Mouse (Mus musculus) heart, embryonic 12.5 days (tissue): ENCODE measurements around the gene Csnk1g2. TPM values are rescaled to one million over a fixed set of nuclear protein-coding genes. Genes with fewer than 3 reads are reported as not detected.

Source experiments
- ATAC-seq: fragments of 200-750 bp; cut with Nextera tagmentation; 2 replicates; pipeline ENCODE4 v1.8.0; 2017; ENCODE audit warnings: moderate TSS enrichment, moderate library complexity; ENCODE audit not compliant: insufficient number of reproducible peaks, low FRiP score
- H3K27ac ChIP-seq: fragments of 300-500 bp; sonication (generic); 2 replicates; pipeline ENCODE4 v1.5.1; 2016; ENCODE audit warnings: mild to moderate bottlenecking, moderate library complexity; ENCODE audit not compliant: poor library complexity, severe bottlenecking
- H3K27me3 ChIP-seq: fragments of 300-500 bp; sonication (generic); replicated peaks from 2 replicates; pipeline ENCODE4 v1.6.1; 2016; ENCODE audit warnings: mild to moderate bottlenecking, moderate library complexity
- H3K36me3 ChIP-seq: fragments of 300-500 bp; sonication (generic); 2 replicates; pipeline ENCODE4 v1.6.1; 2016; ENCODE audit warnings: mild to moderate bottlenecking, moderate library complexity
- H3K4me1 ChIP-seq: fragments of 300-500 bp; sonication (generic); replicated peaks from 2 replicates; pipeline ENCODE4 v1.6.1; 2016; ENCODE audit warnings: mild to moderate bottlenecking
- H3K4me2 ChIP-seq: fragments of 300-500 bp; sonication (generic); 2 replicates; pipeline ENCODE4 v1.6.1; 2016; ENCODE audit warnings: mild to moderate bottlenecking, moderate library complexity
- H3K4me3 ChIP-seq: fragments of 300-500 bp; sonication (generic); 2 replicates; pipeline ENCODE4 v1.5.1; 2016; ENCODE audit warnings: mild to moderate bottlenecking
- H3K9ac ChIP-seq: fragments of 300-500 bp; sonication (generic); 2 replicates; pipeline ENCODE4 v1.6.1; 2016; ENCODE audit warnings: mild to moderate bottlenecking, moderate library complexity
- H3K9me3 ChIP-seq: fragments of 300-500 bp; sonication (generic); replicated peaks from 2 replicates; pipeline ENCODE4 v1.6.1; 2016; ENCODE audit warnings: mild to moderate bottlenecking, moderate library complexity
- WGBS: fragments of 180-500 bp; shearing (Covaris S2); methylation state at CpG from one replicate; pipeline ENCODE4 v1.1.7; 2016; 5-methylcytosine and 5-hydroxymethylcytosine counted together
- polyA plus RNA-seq: library from polyadenylated mRNA; unstranded; fragments of >200 nt; fragmentation: Nextera tagmentation; extraction: Ambion mirVana; gene quantifications from 2 replicates; pipeline ENCODE4 v1.2.1, GENCODE M21; 2016

The Csnk1g2 gene
- polyA plus RNA-seq, 1 experiment from 2014 or later, result 131 TPM

- H3K36me3 ChIP-seq, result peaks cover 19% of the 10 kb centered on the region
- H3K9ac ChIP-seq, result peak overlapping the region; percentile 95
- no peaks in the 10 kb centered on the region for H3K9me3 ChIP-seq
- peak overlapping the region; percentile 84 for H3K4me2 ChIP-seq
- peak overlapping the region; percentile 83 for H3K4me3 ChIP-seq
- peak; percentile 90 for ATAC-seq
- under 1% methylated on average over 73 of the region's 78 CpGs for WGBS
- peaks cover 72% of the 10 kb centered on the region for H3K4me1 ChIP-seq
- no peaks in the 10 kb centered on the region for H3K27me3 ChIP-seq
- peak overlapping the region; percentile 99 for H3K27ac ChIP-seq
These were observed 53.7 kb downstream of the Csnk1g2 start for GRCm38 (mm10) chr10:80676198-80676928.

DNA sequence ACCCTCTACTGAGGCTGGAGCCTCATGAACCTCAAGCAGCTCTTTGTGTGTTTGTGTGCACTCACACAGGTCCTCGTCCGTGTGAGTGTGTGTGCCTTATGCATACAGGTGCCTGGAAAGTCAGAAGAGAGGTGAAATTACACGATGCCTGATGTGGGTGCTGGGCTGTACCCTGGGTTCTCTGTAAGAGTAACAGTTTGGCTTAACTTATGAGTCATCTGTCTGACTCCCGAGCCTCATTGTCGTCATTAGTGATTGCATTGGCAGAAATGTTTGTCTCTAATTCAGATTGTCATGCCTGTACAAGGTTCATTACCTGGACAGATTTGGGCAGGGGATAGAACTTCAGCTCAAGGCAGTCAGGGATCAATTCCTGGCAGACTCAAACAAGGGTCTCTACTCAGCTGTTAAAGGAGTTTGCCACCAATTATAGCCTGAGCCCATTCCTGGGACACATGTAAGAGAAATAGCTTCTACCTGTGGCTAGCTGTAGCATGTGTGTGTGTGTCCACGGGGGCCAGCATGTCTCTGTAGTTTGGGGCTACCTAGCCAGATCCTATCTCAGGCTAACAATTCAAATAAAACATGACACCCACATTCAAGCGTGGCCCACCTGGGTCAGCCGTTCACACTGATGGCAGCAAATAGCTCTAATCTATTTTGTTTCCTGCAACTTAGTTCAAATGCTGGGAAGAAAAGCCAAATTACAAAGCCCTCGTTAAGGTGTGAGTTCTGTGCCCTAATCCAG lies 54.7 kb downstream of the Csnk1g2 start:
- Histone ChIP-seq H3K9ac (peak overlapping the region; percentile 85), H3K36me3 (peaks cover 11% of the 10 kb centered on the region), H3K27ac (peak overlapping the region; percentile 99), H3K4me3 (peak overlapping the region; percentile 83), H3K4me2 (peak overlapping the region; percentile 84), H3K9me3 (no peaks in the 10 kb centered on the region), H3K27me3 (no peaks in the 10 kb centered on the region), H3K4me1 (peaks cover 62% of the 10 kb centered on the region)
- WGBS, result 30% methylated on average over 9 of the region's 9 CpGs
- ATAC-seq, result no peak

GRCm38 (mm10) chr10:80677942-80678436 lies 55.4 kb downstream of the Csnk1g2 start, which contains the start of gene Mknk2:
Gene Mknk2 (minus strand): TSS chr10:80678112.
- peak within 1 kb of the TSS; percentile 99 for H3K27ac ChIP-seq
- peaks cover 55% of the 10 kb centered on the region for H3K4me1 ChIP-seq
- WGBS, result 6% methylated on average over 8 of the region's 8 CpGs
- ATAC-seq, result peak; percentile 57
- peak within 1 kb of the TSS; percentile 84 for H3K4me2 ChIP-seq
- peak within 1 kb of the TSS; percentile 83 for H3K4me3 ChIP-seq
- peaks cover 4% of the 10 kb centered on the region for H3K36me3 ChIP-seq
- no peaks in the 10 kb centered on the region for H3K9me3 ChIP-seq
- peak within 1 kb of the TSS; percentile 85 for H3K9ac ChIP-seq
- H3K27me3 ChIP-seq, result no peaks in the 10 kb centered on the region

DNA sequence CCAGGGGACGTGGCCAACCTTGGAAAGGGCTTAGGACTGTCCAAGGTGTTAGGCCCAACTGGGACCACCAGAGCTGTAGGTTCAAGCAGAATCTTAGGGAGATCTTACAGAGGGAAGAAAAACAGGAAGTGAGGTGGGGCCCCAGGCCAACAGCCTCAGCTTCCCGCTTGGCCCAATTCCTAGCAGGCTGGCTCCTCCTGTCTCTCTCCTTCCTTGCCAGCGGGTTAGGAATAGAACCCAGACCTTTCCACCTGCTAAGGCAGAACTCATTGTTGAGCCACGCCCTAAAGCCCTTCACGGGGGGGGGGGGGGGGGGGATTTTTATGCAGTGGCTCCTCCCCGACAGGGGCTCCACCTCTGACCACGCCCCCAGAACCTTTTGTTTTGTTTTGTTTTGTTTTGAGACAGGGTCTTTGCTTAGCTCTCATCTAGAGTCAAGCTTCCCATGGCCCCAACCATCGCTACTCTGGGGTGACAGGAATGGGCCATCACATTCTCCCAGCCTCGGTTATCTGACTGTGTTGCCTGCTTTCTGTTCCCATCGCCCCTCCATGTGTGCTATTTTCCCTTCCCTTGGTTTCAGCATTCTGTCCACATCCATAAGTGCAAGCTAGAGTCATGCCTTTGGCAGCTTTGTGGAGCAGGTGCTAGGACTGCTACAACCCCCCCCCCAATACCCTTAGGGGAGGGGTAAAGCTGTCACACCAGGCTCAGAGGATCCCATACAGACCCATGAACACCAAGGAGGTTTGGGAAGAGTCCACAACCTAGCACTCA lies 56.2 kb downstream of the Csnk1g2 start:
- Histone ChIP-seq H3K9me3 (no peaks in the 10 kb centered on the region), H3K9ac (peak overlapping the region; percentile 85), H3K27me3 (no peaks in the 10 kb centered on the region), H3K4me3 (peak overlapping the region; percentile 83; the same call in 1 of the 2 replicates), H3K36me3 (peaks cover 5% of the 10 kb centered on the region; the same call in 1 of the 2 replicates), H3K4me2 (peak overlapping the region; percentile 84), H3K4me1 (peaks cover 47% of the 10 kb centered on the region), H3K27ac (peak overlapping the region; percentile 99)
- 47% methylated on average over 10 of the region's 10 CpGs for WGBS
- ATAC-seq, result 0 out of 2 replicates have a peak, but pooled peaks have one; percentile 6

GRCm38 (mm10) chr10:80679556-80680259 lies 57.1 kb downstream of the Csnk1g2 start:
- H3K9me3 ChIP-seq, result no peaks in the 10 kb centered on the region
- 47% methylated on average over 9 of the region's 9 CpGs for WGBS
- H3K9ac ChIP-seq, result 0 out of 2 replicates have a peak overlapping the region, but pooled peaks have one; percentile 85
- peaks cover 11% of the 10 kb centered on the region; the same call in 1 of the 2 replicates for H3K36me3 ChIP-seq
- no peak for ATAC-seq
- H3K4me1 ChIP-seq, result peaks cover 38% of the 10 kb centered on the region
- no peak overlapping the region for H3K4me2 ChIP-seq
- peak overlapping the region; percentile 99 for H3K27ac ChIP-seq
- H3K27me3 ChIP-seq, result no peaks in the 10 kb centered on the region
- H3K4me3 ChIP-seq, result no peak overlapping the region

DNA sequence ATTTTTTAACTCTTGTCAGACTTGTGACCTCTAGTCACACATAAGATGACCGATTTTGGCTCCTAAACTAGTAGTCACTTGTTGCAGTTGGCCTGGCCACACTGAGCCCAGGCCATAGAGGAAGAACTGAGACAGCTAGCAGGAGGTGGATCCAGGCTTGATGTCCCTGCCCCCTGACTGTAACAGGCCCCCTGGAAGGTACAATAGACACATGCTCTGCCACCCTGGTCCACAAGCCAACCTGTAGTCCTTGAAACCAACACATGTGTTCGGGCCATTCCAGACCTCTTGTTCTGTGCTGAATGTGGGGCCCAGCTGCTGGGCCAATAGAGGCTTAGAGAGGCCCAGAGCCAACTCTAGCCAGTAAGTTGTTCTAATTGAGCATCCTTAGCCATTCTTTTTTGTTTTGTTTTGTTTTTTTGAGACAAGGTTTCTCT lies 57.6 kb downstream of the Csnk1g2 start:
- no peak for ATAC-seq
- 75% methylated on average over 2 of the region's 2 CpGs for WGBS
- peaks cover 16% of the 10 kb centered on the region for H3K36me3 ChIP-seq
- no peaks in the 10 kb centered on the region for H3K9me3 ChIP-seq
- H3K4me1 ChIP-seq, result peaks cover 34% of the 10 kb centered on the region
- no peak overlapping the region for H3K4me3 ChIP-seq
- no peak overlapping the region for H3K4me2 ChIP-seq
- no peak overlapping the region for H3K9ac ChIP-seq
- peak overlapping the region; percentile 99; the same call in 1 of the 2 replicates for H3K27ac ChIP-seq
- H3K27me3 ChIP-seq, result no peaks in the 10 kb centered on the region

DNA sequence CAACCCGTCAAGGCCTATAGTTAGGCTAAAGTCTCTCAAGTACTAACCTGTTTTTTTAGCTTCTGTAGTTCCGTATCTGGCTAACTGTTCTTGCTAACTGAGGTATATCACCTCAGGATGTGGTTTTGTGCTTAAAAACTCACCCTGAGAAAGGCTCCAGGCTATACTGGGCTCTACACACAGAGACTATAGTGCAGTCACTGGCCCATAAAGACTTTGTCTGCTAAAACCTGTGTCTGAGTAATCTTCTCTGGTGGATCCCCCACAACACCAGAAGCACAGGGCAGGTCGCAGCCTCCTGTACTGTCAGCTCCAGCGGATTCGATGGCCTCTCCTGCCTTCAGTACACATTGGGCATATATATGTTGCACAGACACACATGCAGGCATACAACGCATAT lies 59.4 kb downstream of the Csnk1g2 start:
- H3K27me3 ChIP-seq, result no peaks in the 10 kb centered on the region
- H3K36me3 ChIP-seq, result peaks cover 34% of the 10 kb centered on the region
- H3K9ac ChIP-seq, result no peak overlapping the region
- no peak overlapping the region for H3K27ac ChIP-seq
- no peak overlapping the region for H3K4me3 ChIP-seq
- H3K4me2 ChIP-seq, result no peak overlapping the region
- WGBS, result 93% methylated on average over 6 of the region's 6 CpGs
- H3K4me1 ChIP-seq, result peaks cover 33% of the 10 kb centered on the region
- H3K9me3 ChIP-seq, result no peaks in the 10 kb centered on the region
- no peak for ATAC-seq

GRCm38 (mm10) chr10:80683647-80684046 lies 61.0 kb downstream of the Csnk1g2 start:
- Histone ChIP-seq H3K4me3 (no peak overlapping the region), H3K4me2 (no peak overlapping the region), H3K27me3 (no peaks in the 10 kb centered on the region), H3K9me3 (no peaks in the 10 kb centered on the region), H3K9ac (no peak overlapping the region), H3K36me3 (peaks cover 42% of the 10 kb centered on the region), H3K27ac (no peak overlapping the region), H3K4me1 (peaks cover 16% of the 10 kb centered on the region)
- WGBS, result 92% methylated on average over 1 of the region's 1 CpGs
- ATAC-seq, result no peak

DNA sequence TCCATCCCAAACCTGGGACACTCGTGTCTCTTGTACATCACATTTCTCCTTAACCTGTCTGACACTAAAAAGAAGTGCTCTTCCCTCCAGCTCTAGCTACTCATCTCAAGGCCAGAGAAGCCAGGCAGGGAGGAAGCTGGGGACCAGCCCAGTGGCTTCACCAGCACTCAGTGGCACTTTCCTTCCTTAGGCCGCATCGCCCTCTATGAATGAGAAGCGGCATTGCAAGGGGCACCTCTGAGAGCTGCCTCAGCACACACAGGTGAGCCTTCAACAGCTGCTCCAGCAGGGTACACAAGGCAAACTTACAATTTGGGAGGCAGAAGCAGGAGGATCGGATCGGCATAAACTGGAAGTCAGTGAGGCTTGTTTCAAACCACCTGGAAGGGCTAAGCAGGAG lies 61.6 kb downstream of the Csnk1g2 start:
- Histone ChIP-seq H3K4me2 (no peak overlapping the region), H3K9me3 (no peaks in the 10 kb centered on the region), H3K9ac (no peak overlapping the region), H3K36me3 (peaks cover 43% of the 10 kb centered on the region), H3K27me3 (no peaks in the 10 kb centered on the region), H3K4me1 (peaks cover 11% of the 10 kb centered on the region), H3K27ac (no peak overlapping the region), H3K4me3 (no peak overlapping the region)
- no peak; the same call in 1 of the 2 replicates for ATAC-seq
- WGBS, result 57% methylated on average over 6 of the region's 6 CpGs

DNA sequence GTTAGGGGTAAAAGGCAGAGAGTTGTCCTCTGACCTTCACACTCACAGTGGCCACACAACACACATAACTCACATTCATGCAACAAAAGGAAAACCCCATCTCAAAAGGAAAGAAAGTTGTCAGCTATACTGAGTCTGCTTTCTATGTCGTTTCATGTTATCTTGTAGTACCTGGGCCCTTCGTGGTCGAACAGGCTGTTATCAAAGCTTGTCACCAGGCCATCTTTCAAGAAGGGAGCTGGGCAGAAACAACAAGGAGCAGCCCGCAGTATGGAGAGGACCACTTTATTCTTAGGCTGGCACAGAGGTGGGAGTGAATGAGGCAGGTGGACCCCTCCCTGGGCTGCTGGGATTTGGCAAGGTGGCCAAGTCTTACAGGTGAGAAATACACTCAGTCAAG lies 62.3 kb downstream of the Csnk1g2 start:
- no peak; the same call in 1 of the 2 replicates for ATAC-seq
- no peaks in the 10 kb centered on the region for H3K27me3 ChIP-seq
- no peaks in the 10 kb centered on the region for H3K9me3 ChIP-seq
- no peak overlapping the region for H3K4me3 ChIP-seq
- no peak overlapping the region for H3K9ac ChIP-seq
- H3K27ac ChIP-seq, result no peak overlapping the region
- 36% methylated on average over 4 of the region's 4 CpGs for WGBS
- H3K36me3 ChIP-seq, result peaks cover 51% of the 10 kb centered on the region
- no peak overlapping the region for H3K4me2 ChIP-seq
- peaks cover 3% of the 10 kb centered on the region for H3K4me1 ChIP-seq
